Mouse (Mus musculus) lung, postnatal 0 days (tissue): ENCODE data around the gene Ccr2. TPM values are rescaled to one million over a fixed set of nuclear protein-coding genes. Genes with fewer than 3 reads are reported as not detected.
A peak's percentile ranks its signal among the peaks of the same experiment; 100 is the strongest.
"Not testable (repeated sequence)": the region's sequence is repeated elsewhere in the genome, so short reads cannot be mapped to it uniquely, and the experiment has no call there.

Source experiments
- ATAC-seq: fragments of 200-750 bp; cut with Nextera tagmentation; 2 replicates; pipeline ENCODE4 v1.8.0; 2017; ENCODE audit warnings: moderate library complexity
- DNase-seq: peaks from one replicate; pipeline ENCODE4 v3.0.0-alpha.2; 2016; ENCODE audit warnings: low spot score
- H3K27ac ChIP-seq: fragments of 300-500 bp; sonication (generic); 2 replicates; pipeline ENCODE4 v1.5.1; 2014; ENCODE audit warnings: antibody characterized with exemption, mild to moderate bottlenecking, low read length, mixed read lengths
- H3K27me3 ChIP-seq: fragments of 300-500 bp; sonication (generic); replicated peaks from 2 replicates; pipeline ENCODE4 v1.6.1; 2014; ENCODE audit warnings: low read length, mixed read lengths; ENCODE audit not compliant: insufficient read depth
- H3K36me3 ChIP-seq: fragments of 300-500 bp; sonication (generic); 2 replicates; pipeline ENCODE4 v1.6.1; 2014; ENCODE audit warnings: low read length, mixed read lengths; ENCODE audit not compliant: insufficient read depth
- H3K4me1 ChIP-seq: fragments of 300-500 bp; sonication (generic); 2 replicates; pipeline ENCODE4 v1.6.1; 2014; ENCODE audit warnings: antibody characterized with exemption, low read depth, low read length, mixed read lengths; ENCODE audit not compliant: insufficient read depth
- H3K4me2 ChIP-seq: fragments of 300-500 bp; sonication (generic); replicated peaks from 2 replicates; pipeline ENCODE4 v1.6.1; 2014; ENCODE audit warnings: low read depth, mild to moderate bottlenecking, low read length, moderate library complexity, mixed read lengths
- H3K4me3 ChIP-seq: fragments of 300-500 bp; sonication (generic); 2 replicates; pipeline ENCODE4 v1.5.1; 2014; ENCODE audit warnings: low read depth, low read length
- H3K9ac ChIP-seq: fragments of 300-500 bp; sonication (generic); replicated peaks from 2 replicates; pipeline ENCODE4 v1.6.1; 2014; ENCODE audit warnings: low read depth, mild to moderate bottlenecking
- H3K9me3 ChIP-seq: fragments of 300-500 bp; sonication (generic); 2 replicates; pipeline ENCODE4 v1.6.1; 2016; ENCODE audit warnings: low read length, mixed read lengths
- CTCF ChIP-seq: IDR thresholded peaks from 2 replicates; pipeline ENCODE4 v1.5.1; 2016; ENCODE audit warnings: antibody characterized with exemption, mild to moderate bottlenecking
- EP300 ChIP-seq: IDR thresholded peaks from 2 replicates; pipeline ENCODE4 v1.6.1; 2016; ENCODE audit warnings: antibody characterized with exemption, mild to moderate bottlenecking, control low read depth
- WGBS: fragments of 180-500 bp; shearing (Covaris S2); extraction: QIAGEN DNeasy Blood & Tissue Kit; methylation state at CpG from one replicate; pipeline ENCODE4 v1.1.7; 2014; 5-methylcytosine and 5-hydroxymethylcytosine counted together
- polyA plus RNA-seq: library from polyadenylated mRNA; unstranded; fragments of >200 nt; fragmentation: Nextera tagmentation; extraction: Ambion mirVana; gene quantifications from 2 replicates; pipeline ENCODE4 v1.2.1, GENCODE M21; 2015

The Ccr2 gene
- polyA plus RNA-seq, 1 experiment from 2014 or later = 6.7 TPM

GRCm38 (mm10) chr9:124068098-124069058, 33.4 kb upstream of the Ccr2 start:
- Histone ChIP-seq H3K27ac (no peak overlapping the region), H3K36me3 (no peaks in the 10 kb centered on the region), H3K4me1 (no peaks in the 10 kb centered on the region), H3K9ac (no peak overlapping the region), H3K4me3 (no peak overlapping the region), H3K9me3 (no peaks in the 10 kb centered on the region), H3K4me2 (no peak overlapping the region), H3K27me3 (no peaks in the 10 kb centered on the region)
- ATAC-seq = no peak
- DNase-seq = peak; percentile 26
- 37% methylated on average over 2 of the region's 2 CpGs for WGBS
- TF ChIP-seq CTCF (no peak), EP300 (peak; percentile 11; the same call in 1 of the 2 replicates)

DNA sequence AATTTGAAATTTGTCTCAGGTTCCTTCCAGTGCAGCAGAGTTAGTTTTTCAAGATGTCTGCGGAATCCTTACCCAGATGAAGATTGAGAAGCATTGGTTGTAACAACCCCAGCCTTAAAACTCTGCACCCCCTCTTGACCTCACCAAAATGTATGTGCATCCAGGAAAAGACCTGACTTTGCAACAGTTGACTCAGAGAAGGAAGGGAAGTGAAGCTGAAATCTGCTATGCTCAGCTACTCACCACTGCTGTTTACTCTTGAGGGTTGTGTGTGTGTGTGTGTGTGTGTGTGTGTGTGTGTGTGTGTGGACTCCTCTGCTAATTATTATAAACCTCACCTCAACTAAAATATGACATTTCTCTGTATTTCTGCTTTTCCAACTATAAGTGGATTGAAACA, 30.2 kb upstream of the Ccr2 start:
- ATAC-seq (no peak), DNase-seq (no peak)
- no peaks in the 10 kb centered on the region for H3K9me3 ChIP-seq
- WGBS = 79% methylated on average over 1 of the region's 1 CpGs
- H3K4me2 ChIP-seq = no peak overlapping the region
- no peak for TF ChIP-seq EP300
- no peak for TF ChIP-seq CTCF
- H3K27ac ChIP-seq = no peak overlapping the region
- H3K9ac ChIP-seq = no peak overlapping the region
- H3K27me3 ChIP-seq = no peaks in the 10 kb centered on the region
- no peaks in the 10 kb centered on the region for H3K4me1 ChIP-seq
- no peak overlapping the region for H3K4me3 ChIP-seq
- H3K36me3 ChIP-seq = no peaks in the 10 kb centered on the region

- TF ChIP-seq CTCF = no peak
- no peak for TF ChIP-seq EP300
- Histone ChIP-seq H3K4me1 (no peaks in the 10 kb centered on the region), H3K27me3 (no peaks in the 10 kb centered on the region), H3K4me2 (no peak overlapping the region), H3K27ac (no peak overlapping the region), H3K4me3 (no peak overlapping the region), H3K36me3 (no peaks in the 10 kb centered on the region), H3K9ac (no peak overlapping the region), H3K9me3 (no peaks in the 10 kb centered on the region)
- WGBS = 43% methylated on average over 4 of the region's 4 CpGs
- DNase-seq (no peak), ATAC-seq (no peak)
These were observed 21.9 kb upstream of the Ccr2 start for GRCm38 (mm10) chr9:124079803-124080202.

DNA sequence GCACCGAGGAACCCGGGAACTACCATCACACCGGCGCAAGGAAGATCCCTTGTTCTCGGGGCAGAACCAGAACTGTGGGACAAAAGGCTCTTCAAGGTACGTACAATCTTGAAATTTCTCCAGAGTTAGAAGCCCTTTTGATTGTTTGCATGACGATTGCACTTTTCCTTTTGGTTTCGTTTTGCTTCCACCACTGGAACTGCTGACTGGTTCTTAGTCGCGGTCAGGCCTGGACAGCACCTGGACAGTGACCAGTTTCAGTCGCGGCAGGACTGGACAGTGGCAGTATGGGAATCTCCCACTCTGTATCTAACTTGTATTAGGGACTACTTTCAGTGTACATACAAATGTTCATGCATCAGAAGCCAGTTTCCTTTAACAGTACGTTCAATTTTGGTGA, 21.3 kb upstream of the Ccr2 start:
- DNase-seq, H3K9ac ChIP-seq, H3K4me1 ChIP-seq, H3K4me3 ChIP-seq, H3K9me3 ChIP-seq, H3K36me3 ChIP-seq, H3K27me3 ChIP-seq, H3K27ac ChIP-seq, H3K4me2 ChIP-seq, ATAC-seq: not testable (repeated sequence)
- WGBS = 92% methylated on average over 12 of the region's 13 CpGs

- TF ChIP-seq CTCF (no peak), EP300 (no peak)
These were observed 11.3 kb upstream of the Ccr2 start for GRCm38 (mm10) chr9:124090441-124090840.

DNA sequence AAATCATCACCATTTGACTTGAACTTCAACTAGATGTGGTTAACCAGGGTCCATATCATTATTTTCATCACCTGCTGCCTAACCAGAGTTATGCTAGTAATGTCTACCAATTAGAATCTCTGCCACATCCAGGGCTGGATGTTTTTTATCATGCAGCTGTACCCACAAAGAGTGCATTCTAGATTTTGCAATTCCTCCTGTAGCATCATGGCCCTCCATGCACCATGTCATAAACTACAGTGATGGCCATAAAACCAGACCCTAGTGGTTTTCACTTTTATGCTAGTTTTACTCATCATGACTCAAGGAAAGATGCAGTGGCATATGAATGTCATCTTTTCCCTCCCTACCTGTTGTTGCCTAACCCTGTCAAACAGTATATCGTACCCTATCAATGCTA, 2.6 kb upstream of the Ccr2 start:
- WGBS = 79% methylated on average over 1 of the region's 1 CpGs

More at GRCm38 (mm10) chr9:124090441-124090840, 11.3 kb upstream of the Ccr2 start:
- no peak overlapping the region for H3K4me2 ChIP-seq
- H3K9ac ChIP-seq = no peak overlapping the region
- H3K27me3 ChIP-seq = no peaks in the 10 kb centered on the region
- DNase-seq = no peak
- no peak overlapping the region for H3K27ac ChIP-seq
- H3K36me3 ChIP-seq = no peaks in the 10 kb centered on the region
- no peak for ATAC-seq
- H3K9me3 ChIP-seq = no peaks in the 10 kb centered on the region
- no peaks in the 10 kb centered on the region for H3K4me1 ChIP-seq
- H3K4me3 ChIP-seq = no peak overlapping the region
- 60% methylated on average over 1 of the region's 1 CpGs for WGBS

More for the DNA sequence above, 2.6 kb upstream of the Ccr2 start:
- no peak overlapping the region for H3K27ac ChIP-seq
- H3K4me3 ChIP-seq = no peak overlapping the region
- no peaks in the 10 kb centered on the region for H3K9me3 ChIP-seq
- H3K27me3 ChIP-seq = no peaks in the 10 kb centered on the region
- no peaks in the 10 kb centered on the region for H3K4me1 ChIP-seq
- TF ChIP-seq EP300 = no peak
- TF ChIP-seq CTCF = no peak
- H3K36me3 ChIP-seq = no peaks in the 10 kb centered on the region
- H3K4me2 ChIP-seq = no peak overlapping the region
- DNase-seq = no peak
- H3K9ac ChIP-seq = no peak overlapping the region
- ATAC-seq = no peak
